Mouse (Mus musculus) kidney, embryonic 16.5 days (tissue): ENCODE results near the gene Slc16a7. TPM values are rescaled to one million over a fixed set of nuclear protein-coding genes. Genes with fewer than 3 reads are reported as not detected.

Experiments
- ATAC-seq: fragments of 200-750 bp; cut with Nextera tagmentation; 2 replicates; pipeline ENCODE4 v1.8.0; 2017; ENCODE audit warnings: moderate TSS enrichment; ENCODE audit not compliant: low FRiP score, low TSS enrichment
- H3K27ac ChIP-seq: fragments of 300-500 bp; sonication (generic); 2 replicates; pipeline ENCODE4 v1.5.1; 2014; ENCODE audit warnings: low read length
- H3K27me3 ChIP-seq: fragments of 300-500 bp; sonication (generic); 2 replicates; pipeline ENCODE4 v1.6.1; 2014; ENCODE audit warnings: low read length, control low read depth, mixed read lengths; ENCODE audit not compliant: insufficient read depth
- H3K36me3 ChIP-seq: fragments of 300-500 bp; sonication (generic); 2 replicates; pipeline ENCODE4 v1.6.1; 2014; ENCODE audit warnings: low read length, control low read depth, mixed read lengths; ENCODE audit not compliant: insufficient read depth
- H3K4me1 ChIP-seq: fragments of 300-500 bp; sonication (generic); 2 replicates; pipeline ENCODE4 v1.6.1; 2014; ENCODE audit warnings: low read length, control low read depth, mixed read lengths; ENCODE audit not compliant: insufficient read depth
- H3K4me2 ChIP-seq: fragments of 300-500 bp; sonication (generic); replicated peaks from 2 replicates; pipeline ENCODE4 v1.6.1; 2014; ENCODE audit warnings: low read depth, low read length
- H3K4me3 ChIP-seq: fragments of 300-500 bp; sonication (generic); 2 replicates; pipeline ENCODE4 v1.5.1; 2014; ENCODE audit warnings: mild to moderate bottlenecking, low read length
- H3K9ac ChIP-seq: fragments of 300-500 bp; sonication (generic); replicated peaks from 2 replicates; pipeline ENCODE4 v1.6.1; 2014; ENCODE audit warnings: low read length
- H3K9me3 ChIP-seq: fragments of 300-500 bp; sonication (generic); 2 replicates; pipeline ENCODE4 v1.6.1; 2016; ENCODE audit warnings: low read length, control low read depth
- WGBS: fragments of 180-500 bp; shearing (Covaris S2); extraction: QIAGEN DNeasy Blood & Tissue Kit; methylation state at CpG from one replicate; pipeline ENCODE4 v1.1.7; 2014; 5-methylcytosine and 5-hydroxymethylcytosine counted together
- polyA plus RNA-seq: library from polyadenylated mRNA; unstranded; fragments of >200 nt; fragmentation: Nextera tagmentation; extraction: Ambion mirVana; gene quantifications from 2 replicates; pipeline ENCODE4 v1.2.1, GENCODE M21; 2015

The Slc16a7 gene
- polyA plus RNA-seq, 1 experiment from 2014 or later: 9.7 TPM

DNA sequence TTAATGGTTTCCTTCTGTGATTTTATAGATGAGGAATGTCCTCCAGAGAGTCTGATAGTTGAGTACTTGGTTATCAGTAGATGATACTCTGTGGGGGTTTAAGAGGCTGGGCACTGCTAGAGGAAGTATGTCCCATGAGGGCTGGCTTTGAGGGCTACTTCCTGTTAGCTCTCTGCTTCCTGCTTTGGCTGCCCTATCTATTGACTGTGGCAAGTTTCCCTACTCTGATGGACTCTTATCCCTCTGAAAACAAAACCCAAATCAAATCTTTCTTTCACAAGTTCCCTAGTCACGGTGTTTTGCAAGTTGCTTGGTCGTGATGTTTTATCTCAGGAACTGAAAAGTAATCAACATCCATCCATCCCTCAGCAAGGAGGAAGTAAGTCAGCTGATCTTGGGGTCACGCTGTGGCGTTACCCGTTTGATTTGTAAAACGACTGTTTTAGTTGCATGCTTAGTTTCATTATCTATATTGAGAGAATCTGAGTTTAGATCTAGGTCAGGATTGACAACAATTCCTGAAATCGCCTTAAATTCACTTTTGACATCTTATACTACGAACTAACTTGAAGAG is 19.1 kb downstream of the Slc16a7 start:
- H3K9me3 ChIP-seq: no peaks in the 10 kb centered on the region
- H3K27ac ChIP-seq: no peak overlapping the region
- H3K4me1 ChIP-seq: no peaks in the 10 kb centered on the region
- no peaks in the 10 kb centered on the region for H3K36me3 ChIP-seq
- no peak overlapping the region for H3K4me3 ChIP-seq
- no peak for ATAC-seq
- no peaks in the 10 kb centered on the region for H3K27me3 ChIP-seq
- no peak overlapping the region for H3K9ac ChIP-seq
- no peak overlapping the region for H3K4me2 ChIP-seq
- WGBS: 69% methylated on average over 8 of the region's 8 CpGs

DNA sequence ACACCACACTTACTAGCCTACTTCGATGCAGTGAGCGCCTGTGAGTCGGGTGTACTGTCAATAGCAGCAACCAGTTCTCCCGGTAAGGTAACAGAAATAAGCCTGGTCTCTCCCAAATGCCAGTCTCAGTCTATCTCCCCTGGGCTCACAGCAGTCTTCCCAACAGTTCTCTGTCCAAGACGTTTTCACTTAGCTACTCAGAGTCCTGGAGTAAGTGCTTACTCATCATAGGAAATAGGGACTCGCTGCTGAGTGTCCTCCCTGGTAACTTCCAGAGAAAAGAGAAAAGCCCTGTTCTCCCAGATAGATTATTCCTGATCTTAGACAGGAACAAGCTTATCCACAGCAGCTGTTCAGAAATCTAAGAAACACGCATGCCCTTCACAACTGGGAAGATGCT is 30.8 kb downstream of the Slc16a7 start:
- H3K36me3 ChIP-seq: no peaks in the 10 kb centered on the region
- 88% methylated on average over 7 of the region's 7 CpGs for WGBS
- H3K27me3 ChIP-seq: no peaks in the 10 kb centered on the region
- no peaks in the 10 kb centered on the region for H3K4me1 ChIP-seq
- H3K9me3 ChIP-seq: no peaks in the 10 kb centered on the region
- no peak for ATAC-seq
- no peak overlapping the region for H3K4me3 ChIP-seq
- H3K9ac ChIP-seq: no peak overlapping the region
- no peak overlapping the region for H3K4me2 ChIP-seq
- H3K27ac ChIP-seq: no peak overlapping the region

DNA sequence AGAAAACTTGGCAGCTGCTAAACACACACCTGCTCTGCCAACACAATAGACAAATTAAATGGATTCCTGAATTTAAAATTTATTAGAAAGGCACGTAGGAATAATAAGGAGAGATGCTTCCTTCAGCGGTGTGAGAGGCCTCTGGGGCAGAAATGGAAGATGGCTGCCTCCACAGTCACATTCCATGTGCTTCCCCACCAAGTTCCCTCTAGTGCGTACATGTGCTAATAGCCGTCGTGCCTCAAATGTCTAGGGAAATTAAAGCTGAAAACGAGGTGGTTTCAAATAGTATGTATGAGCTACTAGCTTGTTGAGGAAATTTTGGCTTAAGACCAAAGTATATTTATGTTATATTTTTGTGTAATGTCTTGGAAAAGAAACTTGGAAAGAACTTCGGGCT is 36.5 kb downstream of the Slc16a7 start:
- Histone ChIP-seq H3K9ac (no peak overlapping the region), H3K27ac (no peak overlapping the region), H3K4me3 (no peak overlapping the region), H3K4me2 (no peak overlapping the region), H3K9me3 (no peaks in the 10 kb centered on the region; the same call in 1 of the 2 replicates), H3K4me1 (no peaks in the 10 kb centered on the region), H3K36me3 (no peaks in the 10 kb centered on the region), H3K27me3 (no peaks in the 10 kb centered on the region)
- whole genome bisulfite sequencing: 81% methylated on average over 7 of the region's 7 CpGs
- ATAC-seq: no peak

DNA sequence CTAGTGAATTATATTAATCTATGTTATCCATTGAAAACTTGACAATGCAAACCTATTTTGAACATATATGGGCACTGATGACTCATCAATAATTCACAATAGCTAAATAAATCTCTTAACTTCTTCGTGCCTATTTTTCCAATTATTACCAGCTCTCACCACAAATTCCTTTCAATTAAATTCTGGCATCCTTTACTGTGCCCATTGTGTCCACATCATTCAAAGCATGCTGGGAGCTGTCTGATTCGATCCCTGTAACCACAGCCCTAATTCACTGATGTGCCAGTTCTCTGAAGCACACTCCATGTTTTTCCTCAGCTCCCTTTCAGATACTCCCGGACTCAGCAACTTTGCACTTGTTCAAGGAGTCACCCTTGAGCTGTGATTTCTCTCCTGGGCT is 41.1 kb downstream of the Slc16a7 start:
- no peaks in the 10 kb centered on the region for H3K4me1 ChIP-seq
- no peak overlapping the region for H3K4me3 ChIP-seq
- 76% methylated on average over 3 of the region's 3 CpGs for WGBS
- H3K4me2 ChIP-seq: no peak overlapping the region
- no peak overlapping the region for H3K27ac ChIP-seq
- no peaks in the 10 kb centered on the region; the same call in 1 of the 2 replicates for H3K9me3 ChIP-seq
- no peaks in the 10 kb centered on the region for H3K36me3 ChIP-seq
- H3K9ac ChIP-seq: no peak overlapping the region
- no peak for ATAC-seq
- no peaks in the 10 kb centered on the region for H3K27me3 ChIP-seq

DNA sequence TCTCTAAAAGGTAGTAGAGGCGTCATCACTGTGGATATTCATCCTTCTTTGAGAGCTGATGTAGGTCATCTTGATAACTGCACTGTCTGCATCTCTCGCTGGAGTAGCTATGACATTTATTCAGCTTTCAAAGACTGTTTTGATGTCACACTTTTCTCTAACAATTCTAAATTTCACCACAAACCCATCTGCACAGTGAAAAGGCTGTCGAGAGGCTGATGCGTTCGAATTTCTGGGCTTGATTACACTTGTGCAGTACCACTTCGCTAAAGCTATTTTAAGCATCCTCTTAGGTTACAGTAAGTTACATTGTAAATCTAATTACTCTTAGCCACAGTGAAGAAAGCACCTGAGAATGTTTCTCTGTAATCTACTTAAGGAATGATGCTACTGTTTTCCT is 42.1 kb downstream of the Slc16a7 start:
- Histone ChIP-seq H3K4me2 (no peak overlapping the region), H3K27me3 (no peaks in the 10 kb centered on the region), H3K9ac (no peak overlapping the region), H3K9me3 (no peaks in the 10 kb centered on the region; the same call in 1 of the 2 replicates), H3K27ac (no peak overlapping the region), H3K4me1 (peaks cover 2% of the 10 kb centered on the region; the same call in 1 of the 2 replicates), H3K36me3 (no peaks in the 10 kb centered on the region), H3K4me3 (no peak overlapping the region)
- ATAC-seq: no peak
- WGBS: 72% methylated on average over 6 of the region's 6 CpGs

DNA sequence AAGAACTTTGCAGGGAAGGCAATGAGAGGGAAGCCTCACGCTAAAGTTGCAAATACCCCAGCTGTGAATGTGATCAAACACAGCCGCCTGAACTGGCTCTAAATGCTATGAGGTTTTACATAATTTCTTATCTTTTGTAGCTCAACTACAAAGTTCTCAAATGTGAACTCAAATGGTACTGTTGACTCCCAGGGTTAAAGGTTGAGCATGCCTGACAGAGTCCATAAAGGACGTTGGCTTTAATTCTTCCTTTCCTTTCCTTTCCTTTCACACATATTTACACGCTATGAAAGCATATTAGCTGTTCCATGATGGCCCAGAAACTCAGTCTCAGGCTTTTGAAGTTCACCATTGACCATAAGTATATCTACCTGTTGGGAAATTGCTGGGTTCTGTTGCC is 42.9 kb downstream of the Slc16a7 start:
- 75% methylated on average over 4 of the region's 4 CpGs for WGBS
- H3K27me3 ChIP-seq: no peaks in the 10 kb centered on the region
- no peak overlapping the region for H3K4me3 ChIP-seq
- H3K27ac ChIP-seq: no peak overlapping the region
- H3K36me3 ChIP-seq: no peaks in the 10 kb centered on the region
- no peak overlapping the region for H3K9ac ChIP-seq
- no peak overlapping the region for H3K4me2 ChIP-seq
- no peaks in the 10 kb centered on the region; the same call in 1 of the 2 replicates for H3K9me3 ChIP-seq
- H3K4me1 ChIP-seq: peaks cover 4% of the 10 kb centered on the region; the same call in 1 of the 2 replicates
- no peak for ATAC-seq

DNA sequence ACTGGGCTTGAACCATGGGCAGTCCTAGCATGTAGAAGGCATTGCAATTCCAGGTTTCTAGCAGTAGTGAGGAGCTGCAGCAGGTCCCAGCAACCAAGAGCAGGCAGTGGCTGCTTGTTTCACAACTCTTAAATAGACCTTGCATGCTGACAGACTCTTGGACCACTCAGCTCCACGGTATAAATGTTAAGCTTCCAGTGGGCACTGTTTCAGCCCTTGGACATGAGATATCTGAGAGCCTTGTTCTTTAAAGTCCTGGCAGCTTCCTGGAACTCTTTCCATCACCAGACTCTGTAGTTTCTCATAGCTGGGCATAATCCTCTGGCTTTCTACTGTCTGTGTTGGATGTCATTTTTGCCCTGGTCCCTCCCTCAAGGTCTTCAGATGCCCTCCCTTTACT is 43.7 kb downstream of the Slc16a7 start:
- no peak for ATAC-seq
- WGBS: 86% methylated on average over 1 of the region's 1 CpGs
- H3K9ac ChIP-seq: no peak overlapping the region

DNA sequence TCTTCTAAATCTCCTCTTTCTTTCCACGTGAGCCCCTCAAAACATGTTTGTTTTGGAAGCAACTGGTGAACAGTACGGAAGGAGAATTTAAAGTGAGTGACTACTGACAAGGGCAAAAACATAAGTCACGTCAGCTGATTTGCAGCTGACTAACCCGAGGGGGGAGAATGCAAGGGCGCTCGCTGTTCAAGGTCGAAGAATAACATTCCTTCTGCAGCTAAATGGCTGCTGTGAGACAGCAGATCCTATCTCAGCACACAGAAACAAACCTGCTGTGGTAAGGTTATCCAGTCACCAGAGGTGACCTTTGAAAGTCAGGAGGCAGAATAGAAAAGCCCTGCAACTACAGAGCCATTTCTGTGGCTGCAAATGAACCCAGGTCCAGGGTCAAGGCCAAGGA is 47.1 kb downstream of the Slc16a7 start:
- Histone ChIP-seq H3K27ac (no peak overlapping the region), H3K4me2 (no peak overlapping the region), H3K9me3 (no peaks in the 10 kb centered on the region), H3K4me3 (no peak overlapping the region), H3K36me3 (no peaks in the 10 kb centered on the region), H3K27me3 (no peaks in the 10 kb centered on the region), H3K4me1 (peaks cover 4% of the 10 kb centered on the region; the same call in 1 of the 2 replicates), H3K9ac (no peak overlapping the region)
- no peak for ATAC-seq
- WGBS: 33% methylated on average over 7 of the region's 7 CpGs

More for the DNA sequence above, 43.7 kb downstream of the Slc16a7 start:
- H3K27ac ChIP-seq: no peak overlapping the region
- no peaks in the 10 kb centered on the region; the same call in 1 of the 2 replicates for H3K9me3 ChIP-seq
- no peaks in the 10 kb centered on the region for H3K36me3 ChIP-seq
- no peak overlapping the region for H3K4me2 ChIP-seq
- H3K4me3 ChIP-seq: no peak overlapping the region
- peaks cover 4% of the 10 kb centered on the region; the same call in 1 of the 2 replicates for H3K4me1 ChIP-seq
- H3K27me3 ChIP-seq: no peaks in the 10 kb centered on the region

DNA sequence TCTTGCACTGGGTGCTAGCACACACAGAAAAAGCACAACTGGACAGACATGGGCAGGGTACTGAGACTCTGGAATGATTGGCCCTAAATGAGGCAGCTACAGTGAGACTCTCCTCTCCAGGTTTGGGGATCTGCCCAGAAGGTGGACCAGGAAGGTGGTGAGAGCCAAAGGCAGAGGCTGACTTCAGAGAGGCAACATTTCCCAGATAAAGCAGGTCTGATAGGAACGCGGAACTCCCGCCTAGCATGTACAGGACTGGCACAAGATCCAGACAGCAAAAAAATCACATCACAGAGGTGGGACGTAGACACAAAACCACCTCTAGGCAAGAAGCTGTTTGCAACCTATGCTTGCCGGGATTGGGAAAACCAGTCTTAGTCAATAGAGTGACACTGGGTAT is 55.5 kb downstream of the Slc16a7 start:
- Histone ChIP-seq H3K4me1 (peaks cover 6% of the 10 kb centered on the region), H3K4me3 (no peak overlapping the region), H3K27ac (no peak overlapping the region), H3K4me2 (no peak overlapping the region), H3K9me3 (no peaks in the 10 kb centered on the region), H3K27me3 (no peaks in the 10 kb centered on the region), H3K36me3 (no peaks in the 10 kb centered on the region), H3K9ac (no peak overlapping the region)
- ATAC-seq: no peak
- WGBS: 90% methylated on average over 5 of the region's 5 CpGs

DNA sequence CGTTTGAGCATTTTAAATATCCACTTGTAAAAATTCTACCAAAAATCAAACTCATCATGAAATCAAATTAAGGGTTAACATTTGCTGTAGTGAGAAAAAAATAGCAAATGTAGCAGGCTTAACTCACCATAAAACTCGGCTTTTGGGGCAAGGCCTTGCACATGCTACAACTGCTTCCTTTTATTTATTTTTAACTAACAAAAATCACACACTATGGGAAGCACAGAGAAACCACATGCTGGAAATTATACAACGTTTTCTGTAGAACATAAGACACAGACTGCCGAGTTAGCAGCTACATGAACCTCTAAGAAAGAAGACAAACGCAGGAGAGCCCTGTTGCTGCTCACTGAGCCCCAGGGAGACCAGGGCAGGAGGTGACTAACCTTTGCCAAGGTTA is 57.9 kb downstream of the Slc16a7 start:
- WGBS: 42% methylated on average over 5 of the region's 5 CpGs
- Histone ChIP-seq H3K36me3 (no peaks in the 10 kb centered on the region), H3K9ac (no peak overlapping the region), H3K27ac (no peak overlapping the region), H3K4me3 (no peak overlapping the region), H3K4me1 (peaks cover 15% of the 10 kb centered on the region), H3K27me3 (no peaks in the 10 kb centered on the region), H3K9me3 (no peaks in the 10 kb centered on the region), H3K4me2 (no peak overlapping the region)
- no peak for ATAC-seq
